11 mouse cellular contexts compared by ENCODE assay signal in the genomic region with DNA sequence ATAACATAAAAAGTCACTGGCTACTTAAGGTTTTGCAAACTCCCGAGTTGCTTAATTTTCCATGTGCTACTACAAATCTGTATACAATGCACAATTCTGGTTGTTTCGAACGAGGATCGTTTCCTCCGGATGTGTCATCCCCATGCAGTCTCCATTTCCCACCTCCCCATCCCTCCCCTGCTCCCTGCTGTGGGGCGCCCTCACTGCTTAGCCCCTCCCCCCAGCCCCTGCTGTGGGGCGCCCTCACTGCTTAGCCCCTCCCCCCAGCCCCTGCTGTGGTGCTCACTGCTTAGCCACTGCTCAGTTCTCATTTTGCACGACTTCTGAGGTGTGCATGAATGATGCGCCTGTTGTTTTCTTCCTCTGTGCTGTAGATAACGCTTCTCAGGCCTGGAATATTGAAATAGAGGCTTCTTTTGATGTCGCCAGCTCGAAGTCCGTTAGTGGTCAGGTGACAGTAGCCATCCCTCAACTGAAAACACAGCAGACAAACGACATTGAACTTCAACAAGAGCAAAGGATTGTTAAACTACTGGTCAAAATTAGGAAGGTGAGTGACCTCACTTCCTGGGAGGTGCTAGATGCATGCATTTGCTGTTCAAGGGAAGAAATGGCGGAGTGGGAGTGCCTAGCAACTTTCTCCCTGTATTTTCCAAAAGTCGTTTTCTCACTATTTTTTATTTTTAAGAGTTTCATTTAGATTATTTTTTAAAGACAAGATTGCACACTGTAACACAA. TPM values are rescaled to one million over a fixed set of nuclear protein-coding genes. Genes with fewer than 3 reads are reported as not detected.
DNase-seq lines count a peak whose midpoint lies in the region; ATAC-seq and TF ChIP-seq lines count a peak whose summit lies in the region.
"Had no signal": no experiment of that assay in that cellular context is flagged by ENCODE, and none has a peak within 500 bp of the region (broad histone marks: within the 10 kb centered on the region; RNA-seq: fewer than 3 reads in every experiment).

No protein-coding gene starts in this region.

- 34% methylated on average over 16 of the region's 16 CpGs for WGBS in heart, embryonic 12.5 days
- WGBS in limb, embryonic 12.5 days = 52% methylated on average over 16 of the region's 16 CpGs

- H3K4me1 ChIP-seq in heart, embryonic 12.5 days (replicated peaks) = peaks cover 42% of the 10 kb centered on the region
- H3K4me1 ChIP-seq in testis, adult 2 months (ENCODE audit: control insufficient read depth, insufficient read depth, low read length) = peaks cover 11% of the 10 kb centered on the region
- H3K4me1 ChIP-seq in limb, embryonic 12.5 days (replicated peaks) = no peaks in the 10 kb centered on the region; the same call in 1 of the 2 replicates
- H3K4me1 ChIP-seq: midbrain, embryonic 15.5 days had no signal

- TF ChIP-seq POLR2A in testis, adult 2 months (IDR thresholded peaks at IDR 0.05; ENCODE audit: control insufficient read depth, low read depth, low read length) = no peak

- no peaks in the 10 kb centered on the region for H3K9me3 ChIP-seq in heart, embryonic 12.5 days (replicated peaks)
- H3K9me3 ChIP-seq in limb, embryonic 12.5 days = no peaks in the 10 kb centered on the region
- H3K9me3 ChIP-seq: midbrain, embryonic 15.5 days had no signal

- DNase-seq in heart, postnatal 25 days (ENCODE audit: low spot score) = no peak
- no peak for DNase-seq in testis, postnatal 10 days (ENCODE audit: low spot score)
- DNase-seq in right cerebral cortex, postnatal 10 days (ENCODE audit: low spot score in 2 of 2) = no peak
- DNase-seq in urinary bladder, postnatal 4 days (ENCODE audit: low spot score in 2 of 2) = no peak
- DNase-seq: right cerebral cortex, postnatal 14 days had no signal

- H3K4me2 ChIP-seq in heart, embryonic 12.5 days = peak overlapping the region; percentile 53
- peak overlapping the region; percentile 7; the same call in 1 of the 2 replicates for H3K4me2 ChIP-seq in limb, embryonic 12.5 days
- H3K4me2 ChIP-seq: midbrain, embryonic 15.5 days had no signal

- H3K36me3 ChIP-seq in heart, embryonic 12.5 days = peaks cover 30% of the 10 kb centered on the region
- no peaks in the 10 kb centered on the region for H3K36me3 ChIP-seq in testis, adult 2 months (ENCODE audit: control insufficient read depth, insufficient read depth, low read length)
- no peaks in the 10 kb centered on the region for H3K36me3 ChIP-seq in limb, embryonic 12.5 days
- H3K36me3 ChIP-seq: midbrain, embryonic 15.5 days had no signal

- peak overlapping the region; percentile 2; the same call in 1 of the 2 replicates for H3K4me3 ChIP-seq in heart, embryonic 12.5 days
- H3K4me3 ChIP-seq in testis, adult 2 months (ENCODE audit: control insufficient read depth, low read depth, low read length) = peak overlapping the region; percentile 25
- no peak overlapping the region for H3K4me3 ChIP-seq in limb, embryonic 12.5 days (replicated peaks)
- H3K4me3 ChIP-seq: midbrain, embryonic 15.5 days had no signal

- intact Hi-C loops in heart, postnatal 25 days (cut with DNase I) = no loop called here

- H3K9ac ChIP-seq in heart, embryonic 12.5 days = peak overlapping the region; percentile 57; the same call in 1 of the 2 replicates
- no peak overlapping the region for H3K9ac ChIP-seq in limb, embryonic 12.5 days (replicated peaks)
- H3K9ac ChIP-seq: midbrain, embryonic 15.5 days had no signal

- peak; percentile 65 for ATAC-seq in heart, embryonic 12.5 days (ENCODE audit: insufficient number of reproducible peaks, low FRiP score)
- no peak for ATAC-seq in limb, embryonic 12.5 days (ENCODE audit: insufficient number of reproducible peaks, insufficient read depth, low FRiP score, low TSS enrichment, low read depth)
- ATAC-seq in frontal cortex, adult (ENCODE audit: low TSS enrichment) = no peak
- ATAC-seq: CD4-positive, CD25-positive, alpha-beta regulatory T cell, adult 4 months had no signal

- H3K27ac ChIP-seq in heart, embryonic 12.5 days (ENCODE audit: poor library complexity, severe bottlenecking) = peak overlapping the region; percentile 93
- H3K27ac ChIP-seq in testis, adult 2 months (ENCODE audit: control insufficient read depth, insufficient read depth, low read depth, low read length) = no peak overlapping the region
- H3K27ac ChIP-seq in limb, embryonic 12.5 days = no peak overlapping the region
- H3K27ac ChIP-seq: midbrain, embryonic 15.5 days had no signal

- no peaks in the 10 kb centered on the region for H3K27me3 ChIP-seq in heart, embryonic 12.5 days (replicated peaks)
- no peaks in the 10 kb centered on the region for H3K27me3 ChIP-seq in testis, adult 2 months (ENCODE audit: control insufficient read depth, insufficient read depth, low read length)
- H3K27me3 ChIP-seq in limb, embryonic 12.5 days = no peaks in the 10 kb centered on the region
- H3K27me3 ChIP-seq: midbrain, embryonic 15.5 days had no signal

- TF ChIP-seq CTCF in testis, adult 2 months (IDR thresholded peaks at IDR 0.05; ENCODE audit: control insufficient read depth, insufficient read depth, insufficient replicate concordance, low read depth, low read length) = no peak

RNA-seq across cellular contexts. Expression of gene Manba, which starts 37.4 kb away (rescaled TPM):
- polyA plus RNA-seq in heart, embryonic 12.5 days (2016; fragmentation: Nextera tagmentation; extraction: Ambion mirVana) = 42.2 and 43.7 TPM in 2 replicates
- 10 to 100 TPM; 18.4 to 18.8 TPM for total RNA-seq in heart, postnatal 25 days (2021)
- 5.6 and 8.5 TPM in 2 replicates for polyA plus RNA-seq in testis, adult 2 months (2012; rRNA removed)
- polyA plus RNA-seq in limb, embryonic 12.5 days (2016; fragmentation: Nextera tagmentation; extraction: Ambion mirVana) = 4.3 and 5.6 TPM in 2 replicates
